Mouse (Mus musculus): ENCODE measurements at regions not wholly inside any gene's neighbourhood (a gene's known extent, or its start where the extent isn't known, plus 50 kb on each side); places are given as distances from the start of the nearest gene placed in this dataset.

GRCm38 (mm10) chr4:53327382-53328165 is 112.6 kb upstream of the Slc44a1 start:
- ATAC-seq (replicated peaks in 1 of 2; ENCODE audit: insufficient read depth in 1 of 2, low FRiP score in 2 of 2, low TSS enrichment in 1 of 2, low read depth in 1 of 2, poor library complexity in 2 of 2, severe bottlenecking in 2 of 2), result no peak

- ATAC-seq (replicated peaks in 1 of 2; ENCODE audit: insufficient read depth in 1 of 2, low FRiP score in 2 of 2, low TSS enrichment in 1 of 2, low read depth in 1 of 2, poor library complexity in 2 of 2, severe bottlenecking in 2 of 2), result no peak
Measured at GRCm38 (mm10) chr4:53323838-53324237, 116.4 kb upstream of the Slc44a1 start.

GRCm38 (mm10) chr4:53323195-53323594 is 117.0 kb upstream of the Slc44a1 start:
- ATAC-seq (replicated peaks in 1 of 2; ENCODE audit: insufficient read depth in 1 of 2, low FRiP score in 2 of 2, low TSS enrichment in 1 of 2, low read depth in 1 of 2, poor library complexity in 2 of 2, severe bottlenecking in 2 of 2), result no peak

GRCm38 (mm10) chr4:53322484-53322883 is 117.7 kb upstream of the Slc44a1 start:
- ATAC-seq (replicated peaks in 1 of 2; ENCODE audit: insufficient read depth in 1 of 2, low FRiP score in 2 of 2, low TSS enrichment in 1 of 2, low read depth in 1 of 2, poor library complexity in 2 of 2, severe bottlenecking in 2 of 2), result no peak

GRCm38 (mm10) chr4:53320735-53321449 is 119.3 kb upstream of the Slc44a1 start:
- no peak for ATAC-seq (replicated peaks in 1 of 2; ENCODE audit: insufficient read depth in 1 of 2, low FRiP score in 2 of 2, low TSS enrichment in 1 of 2, low read depth in 1 of 2, poor library complexity in 2 of 2, severe bottlenecking in 2 of 2)

GRCm38 (mm10) chr4:53319051-53319450 is 121.2 kb upstream of the Slc44a1 start:
- no peak for ATAC-seq (replicated peaks in 1 of 2; ENCODE audit: insufficient read depth in 1 of 2, low FRiP score in 2 of 2, low TSS enrichment in 1 of 2, low read depth in 1 of 2, poor library complexity in 2 of 2, severe bottlenecking in 2 of 2)

- ATAC-seq (replicated peaks in 1 of 2; ENCODE audit: insufficient read depth in 1 of 2, low FRiP score in 2 of 2, low TSS enrichment in 1 of 2, low read depth in 1 of 2, poor library complexity in 2 of 2, severe bottlenecking in 2 of 2), result no peak
Measured at GRCm38 (mm10) chr4:53318181-53318580, 122.0 kb upstream of the Slc44a1 start.

- ATAC-seq (replicated peaks in 1 of 2; ENCODE audit: insufficient read depth in 1 of 2, low FRiP score in 2 of 2, low TSS enrichment in 1 of 2, low read depth in 1 of 2, poor library complexity in 2 of 2, severe bottlenecking in 2 of 2), result no peak
Measured at GRCm38 (mm10) chr4:53317453-53317824, 122.8 kb upstream of the Slc44a1 start.

- ATAC-seq (replicated peaks in 1 of 2; ENCODE audit: insufficient read depth in 1 of 2, low FRiP score in 2 of 2, low TSS enrichment in 1 of 2, low read depth in 1 of 2, poor library complexity in 2 of 2, severe bottlenecking in 2 of 2), result no peak
Measured at GRCm38 (mm10) chr4:53316796-53317452, 123.3 kb upstream of the Slc44a1 start.

- ATAC-seq (replicated peaks in 1 of 2; ENCODE audit: insufficient read depth in 1 of 2, low FRiP score in 2 of 2, low TSS enrichment in 1 of 2, low read depth in 1 of 2, poor library complexity in 2 of 2, severe bottlenecking in 2 of 2), result no peak; a peak in 1 of 4 replicates
Measured at GRCm38 (mm10) chr4:53315876-53316762, 124.1 kb upstream of the Slc44a1 start.

- ATAC-seq (replicated peaks in 1 of 2; ENCODE audit: insufficient read depth in 1 of 2, low FRiP score in 2 of 2, low TSS enrichment in 1 of 2, low read depth in 1 of 2, poor library complexity in 2 of 2, severe bottlenecking in 2 of 2), result peak; percentile 54 to 60
Measured at GRCm38 (mm10) chr4:53315121-53315875, 124.9 kb upstream of the Slc44a1 start.

GRCm38 (mm10) chr4:53314076-53314475 is 126.1 kb upstream of the Slc44a1 start:
- no peak for ATAC-seq (replicated peaks in 1 of 2; ENCODE audit: insufficient read depth in 1 of 2, low FRiP score in 2 of 2, low TSS enrichment in 1 of 2, low read depth in 1 of 2, poor library complexity in 2 of 2, severe bottlenecking in 2 of 2)

GRCm38 (mm10) chr4:53307121-53307520 is 133.1 kb upstream of the Slc44a1 start:
- no peak for ATAC-seq (replicated peaks in 1 of 2; ENCODE audit: insufficient read depth in 1 of 2, low FRiP score in 2 of 2, low TSS enrichment in 1 of 2, low read depth in 1 of 2, poor library complexity in 2 of 2, severe bottlenecking in 2 of 2)

GRCm38 (mm10) chr4:53304782-53305385 is 135.3 kb upstream of the Slc44a1 start:
- no peak for ATAC-seq (replicated peaks in 1 of 2; ENCODE audit: insufficient read depth in 1 of 2, low FRiP score in 2 of 2, low TSS enrichment in 1 of 2, low read depth in 1 of 2, poor library complexity in 2 of 2, severe bottlenecking in 2 of 2)

- no peak for ATAC-seq (replicated peaks in 1 of 2; ENCODE audit: insufficient read depth in 1 of 2, low FRiP score in 2 of 2, low TSS enrichment in 1 of 2, low read depth in 1 of 2, poor library complexity in 2 of 2, severe bottlenecking in 2 of 2)
Measured at GRCm38 (mm10) chr4:53304290-53304654, 135.9 kb upstream of the Slc44a1 start.

- no peak for ATAC-seq (replicated peaks in 1 of 2; ENCODE audit: insufficient read depth in 1 of 2, low FRiP score in 2 of 2, low TSS enrichment in 1 of 2, low read depth in 1 of 2, poor library complexity in 2 of 2, severe bottlenecking in 2 of 2)
Measured at GRCm38 (mm10) chr4:53303621-53304289, 136.5 kb upstream of the Slc44a1 start.
